Mouse (Mus musculus): Measurements from ENCODE around the gene Rnf187. TPM values are rescaled to one million over a fixed set of nuclear protein-coding genes. Genes with fewer than 3 reads are reported as not detected.

Rnf187 gene
- polyA plus RNA-seq (2015; fragmentation: Nextera tagmentation; extraction: Ambion mirVana) = 131 and 138 TPM in 2 replicates

DNA sequence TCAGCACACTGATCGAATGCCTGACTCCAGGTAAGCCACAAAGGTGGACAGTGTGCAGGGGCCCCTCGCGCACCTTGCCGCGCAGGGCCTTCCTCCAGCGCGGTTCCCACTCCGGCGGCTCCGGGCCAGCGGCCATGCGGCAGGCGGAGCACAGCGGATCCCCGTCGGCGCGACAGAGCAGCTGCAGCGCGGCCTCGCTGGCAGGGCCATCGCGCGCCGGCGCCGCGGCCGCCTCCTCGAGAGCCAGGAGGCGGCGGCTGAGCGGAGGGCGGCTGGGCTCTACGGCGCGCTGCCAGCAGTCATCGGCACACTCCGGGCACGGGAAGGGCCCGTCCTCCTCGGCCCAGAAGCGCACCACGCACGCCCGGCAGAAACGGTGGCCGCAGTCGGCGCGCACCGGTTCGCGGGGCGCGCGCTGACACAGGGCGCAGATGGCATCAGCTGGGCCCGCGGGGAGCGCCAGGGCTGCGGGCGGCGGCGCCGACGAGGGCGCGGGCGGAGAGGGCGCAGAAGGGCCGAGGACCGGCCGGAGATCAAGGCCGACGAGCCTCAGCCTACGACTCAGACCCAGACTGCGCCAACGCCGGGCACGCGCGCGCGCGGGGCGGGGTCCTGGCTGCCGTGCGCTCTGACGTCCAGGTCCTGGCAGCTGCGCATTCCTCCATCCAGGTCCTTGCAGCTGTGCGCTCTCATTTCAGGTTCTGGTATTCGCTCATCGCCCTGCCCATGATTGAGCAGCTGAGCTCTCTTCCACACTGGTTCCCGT, at the start of gene Rnf187:
Gene Rnf187 (minus strand): TSS at position 595 of the 766 bp plus-strand sequence.
- H3K4me1 ChIP-seq (ENCODE audit: control insufficient read depth, insufficient read depth, low read length) = peaks cover 10% of the 10 kb centered on the region
- ATAC-seq = peak; percentile 97
- WGBS = under 1% methylated on average over 95 of the region's 95 CpGs
- H3K27ac ChIP-seq (ENCODE audit: low read length) = peak within 1 kb of the TSS; percentile 88
- peak within 1 kb of the TSS; percentile 90 for H3K4me2 ChIP-seq (ENCODE audit: low read depth, low read length)
- H3K27me3 ChIP-seq (replicated peaks; ENCODE audit: control insufficient read depth, insufficient read depth, low read length) = no peaks in the 10 kb centered on the region
- H3K4me3 ChIP-seq (ENCODE audit: low read length) = peak within 1 kb of the TSS; percentile 88
- H3K36me3 ChIP-seq (ENCODE audit: control insufficient read depth, insufficient read depth, low read length) = peaks cover 3% of the 10 kb centered on the region; the same call in 1 of the 2 replicates
- peak within 1 kb of the TSS; percentile 95 for H3K9ac ChIP-seq (ENCODE audit: low read depth, low read length)
- H3K9me3 ChIP-seq (ENCODE audit: control insufficient read depth, low read length) = no peaks in the 10 kb centered on the region

DNA sequence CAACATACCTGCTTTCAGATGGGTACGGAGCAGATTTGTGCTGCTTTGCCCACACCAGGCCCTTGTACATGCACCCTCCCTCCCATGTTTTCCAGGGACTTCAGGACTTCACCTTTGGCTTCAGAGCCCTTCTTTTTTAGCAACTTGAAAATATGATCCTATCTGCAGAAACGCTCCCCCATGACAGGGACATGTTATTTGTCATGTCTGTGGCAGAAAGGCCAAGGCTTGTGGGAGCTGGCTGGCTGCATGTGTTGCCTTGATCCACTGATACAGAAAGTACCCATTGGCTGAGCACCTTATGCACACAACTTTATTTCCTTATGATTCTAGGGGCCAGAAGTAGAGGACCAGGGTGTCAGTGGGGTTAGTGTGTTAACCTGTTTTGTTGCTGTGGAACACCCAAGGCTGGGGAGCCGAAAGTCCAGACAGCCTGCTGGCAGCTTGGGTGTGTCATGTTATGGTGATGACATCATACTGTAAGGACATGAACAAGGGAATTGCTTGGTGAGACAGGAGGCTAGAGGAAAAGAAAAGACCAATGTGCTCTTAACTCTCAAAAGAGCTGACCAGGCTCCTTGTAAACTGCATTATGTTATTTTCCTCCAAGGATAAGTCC, 46.7 kb upstream of the Rnf187 start:
- no peak for ATAC-seq
- Histone ChIP-seq H3K27ac (ENCODE audit: low read length) (no peak overlapping the region), H3K9me3 (ENCODE audit: control insufficient read depth, low read length) (no peaks in the 10 kb centered on the region), H3K4me1 (ENCODE audit: control insufficient read depth, insufficient read depth, low read length) (peaks cover 12% of the 10 kb centered on the region), H3K9ac (ENCODE audit: low read depth, low read length) (no peak overlapping the region), H3K27me3 (replicated peaks; ENCODE audit: control insufficient read depth, insufficient read depth, low read length) (no peaks in the 10 kb centered on the region), H3K4me3 (ENCODE audit: low read length) (no peak overlapping the region), H3K4me2 (ENCODE audit: low read depth, low read length) (no peak overlapping the region), H3K36me3 (ENCODE audit: control insufficient read depth, insufficient read depth, low read length) (peaks cover 24% of the 10 kb centered on the region; the same call in 1 of the 2 replicates)
- WGBS = 82% methylated on average over 3 of the region's 3 CpGs

GRCm38 (mm10) chr11:58984657-58985056, 45.9 kb upstream of the Rnf187 start:
- H3K9me3 ChIP-seq (ENCODE audit: control insufficient read depth, low read length) = no peaks in the 10 kb centered on the region

DNA sequence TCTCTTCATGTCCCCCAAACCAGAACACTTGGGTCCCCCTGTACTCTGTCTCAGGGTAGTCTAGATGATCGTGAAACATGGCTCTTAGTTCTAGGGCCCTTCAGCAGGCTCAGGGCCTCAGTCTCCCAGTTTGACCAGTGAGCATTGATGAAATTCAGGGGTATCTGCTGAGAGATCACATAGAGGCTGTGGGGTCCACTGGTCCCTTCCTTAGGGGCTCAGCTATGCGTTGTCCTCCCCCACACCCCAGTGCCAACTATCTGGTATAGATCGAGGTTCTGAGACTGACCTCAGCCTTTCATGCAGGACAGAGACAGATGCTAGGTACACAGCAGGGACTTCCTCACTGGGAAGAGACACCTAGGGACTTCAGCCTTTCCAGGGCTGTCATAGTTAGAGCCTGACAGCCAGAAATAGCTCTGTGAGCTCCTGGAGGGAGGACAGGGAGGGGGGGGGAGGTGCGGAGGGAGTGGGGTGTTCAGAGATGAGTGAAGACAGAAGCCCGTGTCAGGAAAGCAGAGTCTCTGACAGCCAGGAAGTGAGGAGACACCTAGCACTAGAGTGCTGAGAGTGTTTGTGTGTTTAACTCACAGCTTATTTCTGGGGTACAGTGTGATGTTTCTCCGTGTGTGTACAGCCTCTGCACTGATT, 45.1 kb upstream of the Rnf187 start:
- no peak overlapping the region for H3K27ac ChIP-seq (ENCODE audit: low read length)
- no peaks in the 10 kb centered on the region for H3K9me3 ChIP-seq (ENCODE audit: control insufficient read depth, low read length)
- WGBS = 87% methylated on average over 6 of the region's 6 CpGs
- no peaks in the 10 kb centered on the region for H3K27me3 ChIP-seq (replicated peaks; ENCODE audit: control insufficient read depth, insufficient read depth, low read length)
- no peak overlapping the region for H3K9ac ChIP-seq (ENCODE audit: low read depth, low read length)
- H3K4me3 ChIP-seq (ENCODE audit: low read length) = no peak overlapping the region
- H3K4me2 ChIP-seq (ENCODE audit: low read depth, low read length) = no peak overlapping the region
- ATAC-seq = no peak
- H3K36me3 ChIP-seq (ENCODE audit: control insufficient read depth, insufficient read depth, low read length) = peaks cover 17% of the 10 kb centered on the region; the same call in 1 of the 2 replicates
- H3K4me1 ChIP-seq (ENCODE audit: control insufficient read depth, insufficient read depth, low read length) = peaks cover 28% of the 10 kb centered on the region

More at GRCm38 (mm10) chr11:58984657-58985056, 45.9 kb upstream of the Rnf187 start:
- Histone ChIP-seq H3K36me3 (ENCODE audit: control insufficient read depth, insufficient read depth, low read length) (peaks cover 19% of the 10 kb centered on the region; the same call in 1 of the 2 replicates), H3K4me1 (ENCODE audit: control insufficient read depth, insufficient read depth, low read length) (peaks cover 19% of the 10 kb centered on the region), H3K4me2 (ENCODE audit: low read depth, low read length) (no peak overlapping the region), H3K27me3 (replicated peaks; ENCODE audit: control insufficient read depth, insufficient read depth, low read length) (no peaks in the 10 kb centered on the region), H3K9ac (ENCODE audit: low read depth, low read length) (no peak overlapping the region), H3K27ac (ENCODE audit: low read length) (no peak overlapping the region), H3K4me3 (ENCODE audit: low read length) (no peak overlapping the region)
- ATAC-seq = no peak
- 93% methylated on average over 7 of the region's 7 CpGs for WGBS

- ATAC-seq = no peak
- 91% methylated on average over 18 of the region's 18 CpGs for WGBS
- H3K36me3 ChIP-seq (ENCODE audit: control insufficient read depth, insufficient read depth, low read length) = peaks cover 14% of the 10 kb centered on the region; the same call in 1 of the 2 replicates
Observed at GRCm38 (mm10) chr11:58982471-58983097, 43.9 kb upstream of the Rnf187 start.

GRCm38 (mm10) chr11:58981541-58982447, 43.1 kb upstream of the Rnf187 start:
- H3K9ac ChIP-seq (ENCODE audit: low read depth, low read length) = no peak overlapping the region
- no peak for ATAC-seq
- H3K9me3 ChIP-seq (ENCODE audit: control insufficient read depth, low read length) = no peaks in the 10 kb centered on the region
- no peaks in the 10 kb centered on the region for H3K27me3 ChIP-seq (replicated peaks; ENCODE audit: control insufficient read depth, insufficient read depth, low read length)
- 55% methylated on average over 14 of the region's 14 CpGs for WGBS
- H3K36me3 ChIP-seq (ENCODE audit: control insufficient read depth, insufficient read depth, low read length) = peaks cover 10% of the 10 kb centered on the region; the same call in 1 of the 2 replicates
- peaks cover 32% of the 10 kb centered on the region for H3K4me1 ChIP-seq (ENCODE audit: control insufficient read depth, insufficient read depth, low read length)
- no peak overlapping the region for H3K4me2 ChIP-seq (ENCODE audit: low read depth, low read length)
- H3K4me3 ChIP-seq (ENCODE audit: low read length) = no peak overlapping the region
- H3K27ac ChIP-seq (ENCODE audit: low read length) = no peak overlapping the region

More at GRCm38 (mm10) chr11:58982471-58983097, 43.9 kb upstream of the Rnf187 start:
- no peak overlapping the region for H3K27ac ChIP-seq (ENCODE audit: low read length)
- no peaks in the 10 kb centered on the region for H3K27me3 ChIP-seq (replicated peaks; ENCODE audit: control insufficient read depth, insufficient read depth, low read length)
- H3K4me1 ChIP-seq (ENCODE audit: control insufficient read depth, insufficient read depth, low read length) = peaks cover 29% of the 10 kb centered on the region
- no peak overlapping the region for H3K4me3 ChIP-seq (ENCODE audit: low read length)
- H3K9me3 ChIP-seq (ENCODE audit: control insufficient read depth, low read length) = no peaks in the 10 kb centered on the region
- H3K9ac ChIP-seq (ENCODE audit: low read depth, low read length) = no peak overlapping the region
- H3K4me2 ChIP-seq (ENCODE audit: low read depth, low read length) = no peak overlapping the region

DNA sequence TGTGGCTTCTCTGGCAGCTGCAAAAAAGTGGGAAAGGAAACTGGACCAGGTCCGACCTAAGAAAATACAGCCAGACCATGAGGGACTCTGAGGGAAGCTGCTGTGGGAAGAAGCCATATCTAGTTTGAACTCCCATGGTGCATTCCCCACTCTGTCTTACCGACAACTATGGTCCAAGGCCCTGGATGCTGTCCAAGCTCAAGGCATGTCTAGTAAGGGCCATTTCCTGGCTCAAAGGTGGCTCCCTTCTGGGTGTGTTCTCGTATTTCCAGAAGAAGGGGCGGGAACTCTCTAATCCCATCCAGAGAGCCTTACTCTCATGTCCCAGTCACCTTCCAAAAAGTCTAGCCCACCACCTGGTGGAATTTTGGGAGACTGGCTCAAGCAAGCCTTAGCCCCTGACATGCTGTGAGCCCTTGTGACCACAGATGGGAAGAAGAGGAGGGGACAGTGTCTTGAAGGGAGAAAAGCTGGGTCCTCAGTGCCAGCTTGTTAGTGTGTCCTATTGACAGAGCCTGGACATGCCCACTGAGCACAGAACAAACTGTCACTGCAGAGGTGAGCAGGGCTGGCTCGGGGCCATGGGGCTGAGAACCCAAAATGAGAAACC, 41.8 kb upstream of the Rnf187 start:
- Histone ChIP-seq H3K9ac (ENCODE audit: low read depth, low read length) (peak overlapping the region; percentile 93), H3K4me1 (ENCODE audit: control insufficient read depth, insufficient read depth, low read length) (peaks cover 32% of the 10 kb centered on the region), H3K4me3 (ENCODE audit: low read length) (no peak overlapping the region), H3K4me2 (ENCODE audit: low read depth, low read length) (peak overlapping the region; percentile 93), H3K27ac (ENCODE audit: low read length) (no peak overlapping the region), H3K27me3 (replicated peaks; ENCODE audit: control insufficient read depth, insufficient read depth, low read length) (no peaks in the 10 kb centered on the region), H3K36me3 (ENCODE audit: control insufficient read depth, insufficient read depth, low read length) (peaks cover 7% of the 10 kb centered on the region; the same call in 1 of the 2 replicates), H3K9me3 (ENCODE audit: control insufficient read depth, low read length) (no peaks in the 10 kb centered on the region)
- WGBS = 57% methylated on average over 5 of the region's 5 CpGs
- no peak for ATAC-seq

DNA sequence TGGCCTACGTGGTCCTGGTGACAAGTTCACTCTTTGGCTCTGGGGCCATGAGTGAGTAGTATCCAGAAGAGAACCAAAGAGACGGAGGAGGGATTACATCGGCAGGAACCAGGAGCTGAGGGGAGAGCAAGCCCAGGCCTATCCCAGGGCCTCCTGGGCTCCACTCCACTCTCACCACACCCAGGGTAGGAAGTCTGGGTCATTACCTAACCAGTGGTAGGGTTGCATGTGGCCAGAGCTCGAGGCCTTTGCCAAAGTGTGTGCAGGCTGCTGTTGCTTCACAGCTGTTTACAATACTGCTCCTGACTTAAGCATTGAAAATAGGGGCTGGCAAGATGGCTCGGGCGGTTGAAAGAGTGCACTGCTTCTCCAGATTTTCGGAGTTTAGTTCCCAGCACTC, 40.9 kb upstream of the Rnf187 start:
- 74% methylated on average over 7 of the region's 7 CpGs for WGBS
- H3K4me2 ChIP-seq (ENCODE audit: low read depth, low read length) = peak overlapping the region; percentile 93
- H3K36me3 ChIP-seq (ENCODE audit: control insufficient read depth, insufficient read depth, low read length) = peaks cover 7% of the 10 kb centered on the region; the same call in 1 of the 2 replicates
- H3K27ac ChIP-seq (ENCODE audit: low read length) = no peak overlapping the region
- ATAC-seq = 0 out of 2 replicates have a peak, but pooled peaks have one; percentile 14
- peak overlapping the region; percentile 93 for H3K9ac ChIP-seq (ENCODE audit: low read depth, low read length)
- H3K4me1 ChIP-seq (ENCODE audit: control insufficient read depth, insufficient read depth, low read length) = peaks cover 32% of the 10 kb centered on the region
- H3K9me3 ChIP-seq (ENCODE audit: control insufficient read depth, low read length) = no peaks in the 10 kb centered on the region
- H3K27me3 ChIP-seq (replicated peaks; ENCODE audit: control insufficient read depth, insufficient read depth, low read length) = no peaks in the 10 kb centered on the region
- H3K4me3 ChIP-seq (ENCODE audit: low read length) = peak overlapping the region; percentile 98

Measured in intestine, embryonic 16.5 days (tissue).